Mouse (Mus musculus) granulocyte monocyte progenitor cell, adult 5-6 weeks (primary cell): ENCODE results near the gene Spata20. TPM values are rescaled to one million over a fixed set of nuclear protein-coding genes. Genes with fewer than 3 reads are reported as not detected.

ENCODE experiments used
- ATAC-seq: replicated peaks from 2 replicates; pipeline ENCODE4 v1.8.0; 2016; ENCODE audit warnings: mild to moderate bottlenecking, moderate TSS enrichment, inconsistent platforms; ENCODE audit not compliant: poor library complexity, severe bottlenecking
- total RNA-seq, 2 experiments: library from RNA; stranded (forward) in 1 of 2; stranded (reverse) in 1 of 2; fragments of 200-712, 200-1000 nt in 1 of 2; fragments of >200 nt in 1 of 2; fragmentation: Nextera tagmentation in 1 of 2; gene quantifications; 2 replicates each; pipeline ENCODE4 v1.2.3; 2014 to 2017

Gene Spata20
- total RNA-seq (2014; fragmentation: Nextera tagmentation), result not detected in 2 replicates
- not detected in 2 replicates for total RNA-seq (2017)

- ATAC-seq, result peak; percentile 82
These were observed at the start of gene Spata20 for GRCm38 (mm10) chr11:94486001-94486400. Gene Spata20, minus strand, starts transcription at chr11:94486179.

- no peak for ATAC-seq
These were observed 47.2 kb upstream of the Spata20 start for GRCm38 (mm10) chr11:94533171-94533570.

GRCm38 (mm10) chr11:94528879-94529278 lies 42.9 kb upstream of the Spata20 start:
- no peak for ATAC-seq

GRCm38 (mm10) chr11:94526171-94526879 lies 40.3 kb upstream of the Spata20 start:
- peak; percentile 72 for ATAC-seq

- peak; percentile 88 for ATAC-seq
These were observed 35.4 kb upstream of the Spata20 start, which contains the start of gene Mycbpap for GRCm38 (mm10) chr11:94521219-94521843. Gene Mycbpap, minus strand, starts transcription at chr11:94521742.

GRCm38 (mm10) chr11:94513452-94513851 lies 27.5 kb upstream of the Spata20 start:
- no peak for ATAC-seq

- ATAC-seq, result no peak
These were observed 23.0 kb upstream of the Spata20 start for GRCm38 (mm10) chr11:94508976-94509375.

- ATAC-seq, result no peak
These were observed 15.5 kb upstream of the Spata20 start for GRCm38 (mm10) chr11:94501482-94501881.

- ATAC-seq, result no peak
These were observed 14.4 kb upstream of the Spata20 start for GRCm38 (mm10) chr11:94500362-94500761.

- ATAC-seq, result peak; percentile 38; the same call in 1 of the 2 replicates
These were observed 13.7 kb upstream of the Spata20 start, which contains the start of gene Epn3 for GRCm38 (mm10) chr11:94499661-94500152. Gene Epn3, minus strand, starts transcription at chr11:94499974.

GRCm38 (mm10) chr11:94499035-94499434 lies 13.1 kb upstream of the Spata20 start:
- ATAC-seq, result no peak

GRCm38 (mm10) chr11:94498093-94498996 lies 12.4 kb upstream of the Spata20 start:
- no peak for ATAC-seq

- no peak for ATAC-seq
These were observed 9.4 kb upstream of the Spata20 start for GRCm38 (mm10) chr11:94495415-94495814.

- ATAC-seq, result peak; percentile 36
These were observed 5.7 kb upstream of the Spata20 start for GRCm38 (mm10) chr11:94491749-94492099.

GRCm38 (mm10) chr11:94491035-94491748 lies 5.2 kb upstream of the Spata20 start:
- peak; percentile 69 for ATAC-seq

GRCm38 (mm10) chr11:94489745-94490144 lies 3.8 kb upstream of the Spata20 start:
- no peak for ATAC-seq

- no peak for ATAC-seq
These were observed 3.0 kb upstream of the Spata20 start for GRCm38 (mm10) chr11:94488767-94489533.

- no peak for ATAC-seq
These were observed 756 bp downstream of the Spata20 start for GRCm38 (mm10) chr11:94485223-94485622.

- ATAC-seq, result no peak
These were observed 1.3 kb downstream of the Spata20 start for GRCm38 (mm10) chr11:94484636-94485035.
